In genomic region chr13:46602674-46603073, GRCm38 (mm10) we compare ENCODE assay signal across 27 mouse cellular contexts.
DNase-seq lines count a peak whose midpoint lies in the region; ATAC-seq lines count a peak whose summit lies in the region.
"Had no signal": no experiment of that assay in that cellular context is flagged by ENCODE, and none has a peak within 500 bp of the region (broad histone marks: within the 10 kb centered on the region; RNA-seq: fewer than 3 reads in every experiment).

No protein-coding gene starts in this region.

- H3K4me1 ChIP-seq in kidney, embryonic 14.5 days (ENCODE audit: control insufficient read depth, insufficient read depth, low read length) = no peaks in the 10 kb centered on the region
- H3K4me1 ChIP-seq: heart, embryonic 10.5 days; limb, embryonic 12.5 days had no signal

- H3K9ac ChIP-seq in kidney, embryonic 14.5 days (ENCODE audit: low read depth, low read length) = no peak overlapping the region
- H3K9ac ChIP-seq: forebrain, embryonic 13.5 days; hindbrain, embryonic 14.5 days; limb, embryonic 12.5 days; midbrain, embryonic 13.5 days had no signal

- ATAC-seq in common myeloid progenitor, adult 5-6 weeks (replicated peaks; ENCODE audit: low read depth, poor library complexity, severe bottlenecking) = 0 out of 2 replicates have a peak, but pooled peaks have one; percentile 25
- no peak for ATAC-seq in erythroid progenitor cell, adult 5-6 weeks (replicated peaks; ENCODE audit: low FRiP score, poor library complexity, severe bottlenecking)
- ATAC-seq in kidney, embryonic 14.5 days (ENCODE audit: low FRiP score, low TSS enrichment) = no peak
- ATAC-seq: forebrain, embryonic 13.5 days; intestine, postnatal 0 days; midbrain, embryonic 13.5 days had no signal

- H3K4me3 ChIP-seq in kidney, embryonic 14.5 days (ENCODE audit: low read length) = no peak overlapping the region
- H3K4me3 ChIP-seq: erythroblast, embryonic 14.5 days; forebrain, embryonic 13.5 days; heart, embryonic 10.5 days; layer of hippocampus, adult 2 months; left cerebral cortex, adult 2 months; limb, embryonic 12.5 days; midbrain, embryonic 13.5 days had no signal

- no peak overlapping the region for H3K4me2 ChIP-seq in kidney, embryonic 14.5 days (replicated peaks; ENCODE audit: low read depth, low read length)
- H3K4me2 ChIP-seq: forebrain, embryonic 13.5 days; hindbrain, embryonic 14.5 days; limb, embryonic 12.5 days; liver, embryonic 11.5 days; midbrain, embryonic 13.5 days had no signal

- no peaks in the 10 kb centered on the region for H3K36me3 ChIP-seq in splenic B cell, adult 2 months (ENCODE audit: control insufficient read depth, insufficient read depth, low read length, poor library complexity, severe bottlenecking)
- no peaks in the 10 kb centered on the region for H3K36me3 ChIP-seq in kidney, embryonic 14.5 days (ENCODE audit: control insufficient read depth, insufficient read depth, low read length)
- H3K36me3 ChIP-seq: limb, embryonic 12.5 days; midbrain, embryonic 13.5 days had no signal

- H3K27me3 ChIP-seq in splenic B cell, adult 2 months (ENCODE audit: control insufficient read depth, insufficient read depth, low read length, poor library complexity, severe bottlenecking) = no peaks in the 10 kb centered on the region
- H3K27me3 ChIP-seq in kidney, embryonic 14.5 days (ENCODE audit: control insufficient read depth, insufficient read depth, low read length) = no peaks in the 10 kb centered on the region
- H3K27me3 ChIP-seq: forebrain, embryonic 13.5 days; limb, embryonic 12.5 days; midbrain, embryonic 13.5 days had no signal

- 84% methylated on average over 11 of the region's 11 CpGs for WGBS in kidney, embryonic 14.5 days

- H3K27ac ChIP-seq in kidney, embryonic 14.5 days (ENCODE audit: low read depth, low read length) = no peak overlapping the region
- H3K27ac ChIP-seq: forebrain, embryonic 13.5 days; heart, embryonic 10.5 days; hindbrain, embryonic 14.5 days; layer of hippocampus, adult 2 months; left cerebral cortex, adult 2 months; limb, embryonic 12.5 days; midbrain, embryonic 13.5 days had no signal

- intact Hi-C loops in heart, postnatal 10 days (cut with DNase I) = no loop called here

- no peaks in the 10 kb centered on the region for H3K9me3 ChIP-seq in kidney, embryonic 14.5 days (ENCODE audit: control insufficient read depth, low read length)
- H3K9me3 ChIP-seq: forebrain, embryonic 13.5 days; heart, embryonic 10.5 days; limb, embryonic 12.5 days; midbrain, embryonic 13.5 days had no signal

- peak; percentile 52 for DNase-seq in heart, adult 11 months
- DNase-seq in heart, postnatal 10 days = no peak
- DNase-seq in lung, postnatal 25 days (ENCODE audit: low spot score) = peak; percentile 47
- peak; percentile 31 for DNase-seq in splenic B cell, adult 2 months (ENCODE audit: low read depth, low spot score)
- DNase-seq in layer of hippocampus, adult 11-12 months (ENCODE audit: low spot score) = no peak
- DNase-seq: adrenal gland, postnatal 25 days; cerebellum, adult 11-12 months; cerebellum, adult 9-11 months; heart, postnatal 4 days; kidney, adult 9 months; kidney, postnatal 14 days; retina, postnatal 1 day; right cerebral cortex, postnatal 14 days; thymus, adult 2 months had no signal

Comparison
In these comparisons a context has a peak if more than half of its experiments do, and no peak if none do; other contexts are left out.
1. DNase-seq: peak in heart, adult 11 months (single experiment), lung, postnatal 25 days (single experiment) and splenic B cell, adult 2 months (single experiment); none in heart, postnatal 10 days (0 of 2) and layer of hippocampus, adult 11-12 months (single experiment).